Mouse (Mus musculus) lung, postnatal 0 days (tissue): ENCODE data around the gene Tln2. TPM values are rescaled to one million over a fixed set of nuclear protein-coding genes. Genes with fewer than 3 reads are reported as not detected.

ENCODE experiments used
- ATAC-seq: fragments of 200-750 bp; cut with Nextera tagmentation; 2 replicates; pipeline ENCODE4 v1.8.0; 2017; ENCODE audit warnings: moderate library complexity
- DNase-seq: peaks from one replicate; pipeline ENCODE4 v3.0.0-alpha.2; 2016; ENCODE audit warnings: low spot score
- H3K27ac ChIP-seq: fragments of 300-500 bp; sonication (generic); 2 replicates; pipeline ENCODE4 v1.5.1; 2014; ENCODE audit warnings: antibody characterized with exemption, mild to moderate bottlenecking, low read length, mixed read lengths
- H3K27me3 ChIP-seq: fragments of 300-500 bp; sonication (generic); replicated peaks from 2 replicates; pipeline ENCODE4 v1.6.1; 2014; ENCODE audit warnings: low read length, mixed read lengths; ENCODE audit not compliant: insufficient read depth
- H3K36me3 ChIP-seq: fragments of 300-500 bp; sonication (generic); 2 replicates; pipeline ENCODE4 v1.6.1; 2014; ENCODE audit warnings: low read length, mixed read lengths; ENCODE audit not compliant: insufficient read depth
- H3K4me1 ChIP-seq: fragments of 300-500 bp; sonication (generic); 2 replicates; pipeline ENCODE4 v1.6.1; 2014; ENCODE audit warnings: antibody characterized with exemption, low read depth, low read length, mixed read lengths; ENCODE audit not compliant: insufficient read depth
- H3K4me2 ChIP-seq: fragments of 300-500 bp; sonication (generic); replicated peaks from 2 replicates; pipeline ENCODE4 v1.6.1; 2014; ENCODE audit warnings: low read depth, mild to moderate bottlenecking, low read length, moderate library complexity, mixed read lengths
- H3K4me3 ChIP-seq: fragments of 300-500 bp; sonication (generic); 2 replicates; pipeline ENCODE4 v1.5.1; 2014; ENCODE audit warnings: low read depth, low read length
- H3K9ac ChIP-seq: fragments of 300-500 bp; sonication (generic); replicated peaks from 2 replicates; pipeline ENCODE4 v1.6.1; 2014; ENCODE audit warnings: low read depth, mild to moderate bottlenecking
- H3K9me3 ChIP-seq: fragments of 300-500 bp; sonication (generic); 2 replicates; pipeline ENCODE4 v1.6.1; 2016; ENCODE audit warnings: low read length, mixed read lengths
- CTCF ChIP-seq: IDR thresholded peaks from 2 replicates; pipeline ENCODE4 v1.5.1; 2016; ENCODE audit warnings: antibody characterized with exemption, mild to moderate bottlenecking
- EP300 ChIP-seq: IDR thresholded peaks from 2 replicates; pipeline ENCODE4 v1.6.1; 2016; ENCODE audit warnings: antibody characterized with exemption, mild to moderate bottlenecking, control low read depth
- WGBS: fragments of 180-500 bp; shearing (Covaris S2); extraction: QIAGEN DNeasy Blood & Tissue Kit; methylation state at CpG from one replicate; pipeline ENCODE4 v1.1.7; 2014; 5-methylcytosine and 5-hydroxymethylcytosine counted together
- polyA plus RNA-seq: library from polyadenylated mRNA; unstranded; fragments of >200 nt; fragmentation: Nextera tagmentation; extraction: Ambion mirVana; gene quantifications from 2 replicates; pipeline ENCODE4 v1.2.1, GENCODE M21; 2015

Tln2 gene
- polyA plus RNA-seq, 1 experiment from 2014 or later = 9.9 TPM

- Histone ChIP-seq H3K27ac (no peak overlapping the region), H3K9me3 (no peaks in the 10 kb centered on the region), H3K9ac (no peak overlapping the region), H3K4me1 (no peaks in the 10 kb centered on the region; the same call in 1 of the 2 replicates), H3K4me3 (no peak overlapping the region), H3K36me3 (no peaks in the 10 kb centered on the region), H3K4me2 (no peak overlapping the region), H3K27me3 (no peaks in the 10 kb centered on the region)
- DNase-seq (no peak), ATAC-seq (no peak)
- WGBS = 64% methylated on average over 8 of the region's 8 CpGs
- no peak for TF ChIP-seq EP300
- no peak for TF ChIP-seq CTCF
These were observed 17.6 kb downstream of the Tln2 start for GRCm38 (mm10) chr9:67541948-67542347.

- no peak overlapping the region for H3K27ac ChIP-seq
- DNase-seq = no peak
- peak; percentile 47 for ATAC-seq
- no peak overlapping the region for H3K4me2 ChIP-seq
- H3K27me3 ChIP-seq = no peaks in the 10 kb centered on the region
- H3K9ac ChIP-seq = no peak overlapping the region
- TF ChIP-seq EP300 (no peak), CTCF (no peak)
- no peaks in the 10 kb centered on the region for H3K36me3 ChIP-seq
- WGBS = 42% methylated on average over 17 of the region's 17 CpGs
- no peak overlapping the region for H3K4me3 ChIP-seq
- no peaks in the 10 kb centered on the region for H3K9me3 ChIP-seq
- no peaks in the 10 kb centered on the region; the same call in 1 of the 2 replicates for H3K4me1 ChIP-seq
These were observed 19.5 kb downstream of the Tln2 start for GRCm38 (mm10) chr9:67539776-67540706.

GRCm38 (mm10) chr9:67534420-67534819 lies 25.1 kb downstream of the Tln2 start:
- no peaks in the 10 kb centered on the region for H3K27me3 ChIP-seq
- no peak overlapping the region for H3K27ac ChIP-seq
- 15% methylated on average over 7 of the region's 7 CpGs for WGBS
- TF ChIP-seq EP300 (no peak), CTCF (no peak)
- no peaks in the 10 kb centered on the region for H3K9me3 ChIP-seq
- no peak overlapping the region for H3K4me2 ChIP-seq
- H3K4me3 ChIP-seq = no peak overlapping the region
- ATAC-seq = peak; percentile 88
- H3K4me1 ChIP-seq = peaks cover 4% of the 10 kb centered on the region; the same call in 1 of the 2 replicates
- no peak overlapping the region for H3K9ac ChIP-seq
- peak; percentile 81 for DNase-seq
- H3K36me3 ChIP-seq = no peaks in the 10 kb centered on the region

GRCm38 (mm10) chr9:67533260-67533659 lies 26.2 kb downstream of the Tln2 start:
- H3K9ac ChIP-seq = no peak overlapping the region
- no peaks in the 10 kb centered on the region for H3K9me3 ChIP-seq
- no peak overlapping the region for H3K27ac ChIP-seq
- no peak for TF ChIP-seq CTCF
- TF ChIP-seq EP300 = no peak
- H3K27me3 ChIP-seq = no peaks in the 10 kb centered on the region
- no peaks in the 10 kb centered on the region for H3K36me3 ChIP-seq
- ATAC-seq = no peak
- no peak overlapping the region for H3K4me2 ChIP-seq
- DNase-seq = no peak
- peaks cover 4% of the 10 kb centered on the region; the same call in 1 of the 2 replicates for H3K4me1 ChIP-seq
- WGBS = 64% methylated on average over 5 of the region's 5 CpGs
- H3K4me3 ChIP-seq = no peak overlapping the region

GRCm38 (mm10) chr9:67532631-67533030 lies 26.9 kb downstream of the Tln2 start:
- Histone ChIP-seq H3K4me3 (no peak overlapping the region), H3K9me3 (no peaks in the 10 kb centered on the region), H3K27ac (no peak overlapping the region), H3K4me1 (peaks cover 4% of the 10 kb centered on the region; the same call in 1 of the 2 replicates), H3K27me3 (no peaks in the 10 kb centered on the region), H3K4me2 (no peak overlapping the region), H3K9ac (no peak overlapping the region), H3K36me3 (no peaks in the 10 kb centered on the region)
- no peak for TF ChIP-seq CTCF
- no peak for TF ChIP-seq EP300
- DNase-seq (no peak), ATAC-seq (no peak)
- WGBS = 53% methylated on average over 1 of the region's 1 CpGs

GRCm38 (mm10) chr9:67529600-67529999 lies 29.9 kb downstream of the Tln2 start:
- no peak for DNase-seq
- ATAC-seq = no peak
- Histone ChIP-seq H3K9ac (no peak overlapping the region), H3K36me3 (no peaks in the 10 kb centered on the region), H3K9me3 (no peaks in the 10 kb centered on the region), H3K27me3 (no peaks in the 10 kb centered on the region), H3K4me2 (no peak overlapping the region), H3K4me1 (peaks cover 4% of the 10 kb centered on the region; the same call in 1 of the 2 replicates), H3K4me3 (no peak overlapping the region), H3K27ac (no peak overlapping the region)
- TF ChIP-seq CTCF (no peak), EP300 (no peak)
- WGBS = 48% methylated on average over 5 of the region's 5 CpGs
